Mouse (Mus musculus): ENCODE measurements around the gene Tnfsf11. TPM values are rescaled to one million over a fixed set of nuclear protein-coding genes. Genes with fewer than 3 reads are reported as not detected.

The Tnfsf11 gene
- polyA plus RNA-seq, 1 experiment from 2014 or later = not detected

- H3K9ac ChIP-seq (replicated peaks) = no peak overlapping the region
- no peaks in the 10 kb centered on the region for H3K36me3 ChIP-seq (replicated peaks; ENCODE audit: insufficient read depth, low read length)
- H3K9me3 ChIP-seq (ENCODE audit: low read length) = no peaks in the 10 kb centered on the region
- TF ChIP-seq CTCF (IDR thresholded peaks at IDR 0.05; ENCODE audit: low read depth) (no peak), EP300 (IDR thresholded peaks at IDR 0.05; ENCODE audit: low read depth) (no peak)
- 79% methylated on average over 11 of the region's 11 CpGs for WGBS (ENCODE audit: insufficient replicate concordance)
- H3K4me3 ChIP-seq (ENCODE audit: low read depth, low read length) = no peak overlapping the region
- H3K4me1 ChIP-seq (ENCODE audit: insufficient read depth) = no peaks in the 10 kb centered on the region
- no peak overlapping the region for H3K4me2 ChIP-seq (ENCODE audit: low read depth, low read length)
- no peak overlapping the region for H3K27ac ChIP-seq (ENCODE audit: low read depth)
- no peaks in the 10 kb centered on the region for H3K27me3 ChIP-seq (ENCODE audit: insufficient read depth, low read length)
- DNase-seq = no peak
- no peak for ATAC-seq
These were observed 25.4 kb downstream of the Tnfsf11 start for GRCm38 (mm10) chr14:78282490-78282889.

- Histone ChIP-seq H3K4me3 (ENCODE audit: low read depth, low read length) (no peak overlapping the region), H3K4me1 (ENCODE audit: insufficient read depth) (no peaks in the 10 kb centered on the region), H3K27me3 (ENCODE audit: insufficient read depth, low read length) (no peaks in the 10 kb centered on the region), H3K9me3 (ENCODE audit: low read length) (no peaks in the 10 kb centered on the region), H3K27ac (ENCODE audit: low read depth) (no peak overlapping the region), H3K36me3 (replicated peaks; ENCODE audit: insufficient read depth, low read length) (no peaks in the 10 kb centered on the region), H3K4me2 (ENCODE audit: low read depth, low read length) (no peak overlapping the region), H3K9ac (replicated peaks) (no peak overlapping the region)
- no peak for DNase-seq
- TF ChIP-seq CTCF (IDR thresholded peaks at IDR 0.05; ENCODE audit: low read depth) (no peak), EP300 (IDR thresholded peaks at IDR 0.05; ENCODE audit: low read depth) (no peak)
- no peak for ATAC-seq
- 79% methylated on average over 18 of the region's 18 CpGs for WGBS (ENCODE audit: insufficient replicate concordance)
These were observed 31.4 kb downstream of the Tnfsf11 start for GRCm38 (mm10) chr14:78276395-78276930.

- no peaks in the 10 kb centered on the region for H3K27me3 ChIP-seq (ENCODE audit: insufficient read depth, low read length)
- TF ChIP-seq EP300 (IDR thresholded peaks at IDR 0.05; ENCODE audit: low read depth) = no peak
- TF ChIP-seq CTCF (IDR thresholded peaks at IDR 0.05; ENCODE audit: low read depth) = no peak
These were observed 33.0 kb downstream of the Tnfsf11 start for GRCm38 (mm10) chr14:78274851-78275250.

GRCm38 (mm10) chr14:78274146-78274545 lies 33.7 kb downstream of the Tnfsf11 start:
- Histone ChIP-seq H3K27me3 (ENCODE audit: insufficient read depth, low read length) (no peaks in the 10 kb centered on the region), H3K4me3 (ENCODE audit: low read depth, low read length) (no peak overlapping the region), H3K4me1 (ENCODE audit: insufficient read depth) (no peaks in the 10 kb centered on the region), H3K36me3 (replicated peaks; ENCODE audit: insufficient read depth, low read length) (no peaks in the 10 kb centered on the region), H3K9ac (replicated peaks) (no peak overlapping the region), H3K4me2 (ENCODE audit: low read depth, low read length) (no peak overlapping the region), H3K9me3 (ENCODE audit: low read length) (no peaks in the 10 kb centered on the region), H3K27ac (ENCODE audit: low read depth) (no peak overlapping the region)
- DNase-seq (no peak), ATAC-seq (no peak)
- 77% methylated on average over 9 of the region's 9 CpGs for WGBS (ENCODE audit: insufficient replicate concordance)
- no peak for TF ChIP-seq EP300 (IDR thresholded peaks at IDR 0.05; ENCODE audit: low read depth)
- no peak for TF ChIP-seq CTCF (IDR thresholded peaks at IDR 0.05; ENCODE audit: low read depth)

More at GRCm38 (mm10) chr14:78274851-78275250, 33.0 kb downstream of the Tnfsf11 start:
- no peak for DNase-seq
- H3K36me3 ChIP-seq (replicated peaks; ENCODE audit: insufficient read depth, low read length) = no peaks in the 10 kb centered on the region
- H3K9ac ChIP-seq (replicated peaks) = no peak overlapping the region
- H3K4me3 ChIP-seq (ENCODE audit: low read depth, low read length) = no peak overlapping the region
- no peaks in the 10 kb centered on the region for H3K4me1 ChIP-seq (ENCODE audit: insufficient read depth)
- no peak overlapping the region for H3K4me2 ChIP-seq (ENCODE audit: low read depth, low read length)
- H3K9me3 ChIP-seq (ENCODE audit: low read length) = no peaks in the 10 kb centered on the region
- H3K27ac ChIP-seq (ENCODE audit: low read depth) = no peak overlapping the region
- ATAC-seq = no peak
- WGBS (ENCODE audit: insufficient replicate concordance) = 87% methylated on average over 5 of the region's 5 CpGs

GRCm38 (mm10) chr14:78273571-78273970 lies 34.3 kb downstream of the Tnfsf11 start:
- Histone ChIP-seq H3K4me3 (ENCODE audit: low read depth, low read length) (no peak overlapping the region), H3K4me2 (ENCODE audit: low read depth, low read length) (no peak overlapping the region), H3K36me3 (replicated peaks; ENCODE audit: insufficient read depth, low read length) (no peaks in the 10 kb centered on the region), H3K4me1 (ENCODE audit: insufficient read depth) (no peaks in the 10 kb centered on the region), H3K9ac (replicated peaks) (no peak overlapping the region), H3K27me3 (ENCODE audit: insufficient read depth, low read length) (no peaks in the 10 kb centered on the region), H3K27ac (ENCODE audit: low read depth) (no peak overlapping the region), H3K9me3 (ENCODE audit: low read length) (no peaks in the 10 kb centered on the region)
- no peak for TF ChIP-seq EP300 (IDR thresholded peaks at IDR 0.05; ENCODE audit: low read depth)
- TF ChIP-seq CTCF (IDR thresholded peaks at IDR 0.05; ENCODE audit: low read depth) = peak; percentile 84
- 67% methylated on average over 7 of the region's 7 CpGs for WGBS (ENCODE audit: insufficient replicate concordance)
- DNase-seq (peak; percentile 64), ATAC-seq (no peak)

GRCm38 (mm10) chr14:78264876-78265275 lies 43.0 kb downstream of the Tnfsf11 start:
- 75% methylated on average over 6 of the region's 6 CpGs for WGBS (ENCODE audit: insufficient replicate concordance)

More at GRCm38 (mm10) chr14:78264876-78265275, 43.0 kb downstream of the Tnfsf11 start:
- no peak for DNase-seq
- no peak for TF ChIP-seq EP300 (IDR thresholded peaks at IDR 0.05; ENCODE audit: low read depth)
- no peak for TF ChIP-seq CTCF (IDR thresholded peaks at IDR 0.05; ENCODE audit: low read depth)
- Histone ChIP-seq H3K27ac (ENCODE audit: low read depth) (no peak overlapping the region), H3K9ac (replicated peaks) (no peak overlapping the region), H3K4me1 (ENCODE audit: insufficient read depth) (no peaks in the 10 kb centered on the region), H3K27me3 (ENCODE audit: insufficient read depth, low read length) (no peaks in the 10 kb centered on the region), H3K4me2 (ENCODE audit: low read depth, low read length) (no peak overlapping the region), H3K9me3 (ENCODE audit: low read length) (no peaks in the 10 kb centered on the region), H3K4me3 (ENCODE audit: low read depth, low read length) (no peak overlapping the region), H3K36me3 (replicated peaks; ENCODE audit: insufficient read depth, low read length) (no peaks in the 10 kb centered on the region)
- no peak for ATAC-seq
